Mouse (Mus musculus) heart, postnatal 4 days (tissue): Measurements from ENCODE around the gene Krt222. TPM values are rescaled to one million over a fixed set of nuclear protein-coding genes. Genes with fewer than 3 reads are reported as not detected.
A peak's percentile ranks its signal among the peaks of the same experiment; 100 is the strongest.
"Not testable (repeated sequence)": the region's sequence is repeated elsewhere in the genome, so short reads cannot be mapped to it uniquely, and the experiment has no call there.

Experiments
- DNase-seq: peaks from one replicate; pipeline ENCODE4 v3.0.0; 2021
- total RNA-seq, 2 experiments: library from RNA; stranded (reverse); gene quantifications; 2 replicates each; pipeline ENCODE4 v1.2.3; 2021

Gene Krt222
- 1 to 10 TPM; 7.5 to 8.2 TPM for total RNA-seq

GRCm38 (mm10) chr11:99243820-99244374 is at the start of gene Krt222:
Gene Krt222, minus strand, starts transcription at chr11:99244085.
- DNase-seq: peak; percentile 29

GRCm38 (mm10) chr11:99292846-99293245 is 49.0 kb upstream of the Krt222 start:
- DNase-seq: peak; percentile 58

GRCm38 (mm10) chr11:99284833-99285312 is 41.0 kb upstream of the Krt222 start, which contains the start of gene Krt24:
Gene Krt24, minus strand, starts transcription at chr11:99285262.
- DNase-seq: no peak

GRCm38 (mm10) chr11:99284011-99284410 is 40.1 kb upstream of the Krt222 start:
- no peak for DNase-seq

GRCm38 (mm10) chr11:99283334-99283733 is 39.4 kb upstream of the Krt222 start:
- no peak for DNase-seq

GRCm38 (mm10) chr11:99281116-99281515 is 37.2 kb upstream of the Krt222 start:
- no peak for DNase-seq

GRCm38 (mm10) chr11:99279986-99280385 is 36.1 kb upstream of the Krt222 start:
- DNase-seq: no peak

- DNase-seq: no peak
Observed at GRCm38 (mm10) chr11:99276786-99277185, 32.9 kb upstream of the Krt222 start.

GRCm38 (mm10) chr11:99275624-99276023 is 31.7 kb upstream of the Krt222 start:
- DNase-seq: no peak

GRCm38 (mm10) chr11:99272721-99273120 is 28.8 kb upstream of the Krt222 start:
- no peak for DNase-seq

- no peak for DNase-seq
Observed at GRCm38 (mm10) chr11:99269192-99269591, 25.3 kb upstream of the Krt222 start.

- DNase-seq: peak; percentile 29
Observed at GRCm38 (mm10) chr11:99265796-99266195, 21.9 kb upstream of the Krt222 start.

GRCm38 (mm10) chr11:99265220-99265619 is 21.3 kb upstream of the Krt222 start:
- peak; percentile 50 for DNase-seq

GRCm38 (mm10) chr11:99256213-99256612 is 12.3 kb upstream of the Krt222 start:
- no peak for DNase-seq

- DNase-seq: no peak
Observed at GRCm38 (mm10) chr11:99255316-99255715, 11.4 kb upstream of the Krt222 start.

- DNase-seq: no peak
Observed at GRCm38 (mm10) chr11:99253893-99254292, 10.0 kb upstream of the Krt222 start.

GRCm38 (mm10) chr11:99252671-99253070 is 8.8 kb upstream of the Krt222 start:
- no peak for DNase-seq

- no peak for DNase-seq
Observed at GRCm38 (mm10) chr11:99250666-99251065, 6.8 kb upstream of the Krt222 start.

GRCm38 (mm10) chr11:99250241-99250640 is 6.4 kb upstream of the Krt222 start:
- no peak for DNase-seq

GRCm38 (mm10) chr11:99249115-99249514 is 5.2 kb upstream of the Krt222 start:
- DNase-seq: peak; percentile 37

GRCm38 (mm10) chr11:99247916-99248315 is 4.0 kb upstream of the Krt222 start:
- no peak for DNase-seq

GRCm38 (mm10) chr11:99244519-99244918 is 634 bp upstream of the Krt222 start:
- not testable (repeated sequence) for DNase-seq

GRCm38 (mm10) chr11:99243200-99243819 is 575 bp downstream of the Krt222 start:
- no peak for DNase-seq

- no peak for DNase-seq
Observed at GRCm38 (mm10) chr11:99242056-99242455, 1.8 kb downstream of the Krt222 start.
